Mouse (Mus musculus) adrenal gland, adult 2 months (tissue): ENCODE data around the gene Tspan12. TPM values are rescaled to one million over a fixed set of nuclear protein-coding genes. Genes with fewer than 3 reads are reported as not detected.
"Not testable (repeated sequence)": the region's sequence is repeated elsewhere in the genome, so short reads cannot be mapped to it uniquely, and the experiment has no call there.

Experiments
- DNase-seq: peaks from one replicate; pipeline ENCODE4 v3.0.0; 2021
- polyA plus RNA-seq: library from polyadenylated mRNA; depleted of rRNA; stranded (reverse); fragments of >200 nt; gene quantifications from 2 replicates; pipeline ENCODE4 v1.2.3, GENCODE M21; 2012
- total RNA-seq, 2 experiments: library from RNA; stranded (reverse); gene quantifications; 2 replicates each; pipeline ENCODE4 v1.2.3; 2021

The Tspan12 gene
- total and polyA plus RNA-seq, 3 experiments = 15.4 to 198 (median 114) TPM

- no peak for DNase-seq
These were observed 23.9 kb downstream of the Tspan12 start for GRCm38 (mm10) chr6:21828437-21828836.

GRCm38 (mm10) chr6:21828001-21828400 lies 24.3 kb downstream of the Tspan12 start:
- no peak for DNase-seq

- no peak for DNase-seq
These were observed 28.6 kb downstream of the Tspan12 start for GRCm38 (mm10) chr6:21823694-21824093.

- peak; percentile 52 for DNase-seq
These were observed 29.0 kb downstream of the Tspan12 start for GRCm38 (mm10) chr6:21823281-21823680.

GRCm38 (mm10) chr6:21822721-21823134 lies 29.6 kb downstream of the Tspan12 start:
- no peak for DNase-seq

- no peak for DNase-seq
These were observed 34.1 kb downstream of the Tspan12 start for GRCm38 (mm10) chr6:21818107-21818807.

- no peak for DNase-seq
These were observed 46.3 kb downstream of the Tspan12 start for GRCm38 (mm10) chr6:21806005-21806404.

- no peak for DNase-seq
These were observed 47.2 kb downstream of the Tspan12 start for GRCm38 (mm10) chr6:21805013-21805570.

GRCm38 (mm10) chr6:21803483-21804340 lies 48.6 kb downstream of the Tspan12 start:
- no peak for DNase-seq

GRCm38 (mm10) chr6:21798581-21798980 lies 53.7 kb downstream of the Tspan12 start:
- peak; percentile 70 for DNase-seq

- DNase-seq = no peak
These were observed 55.2 kb downstream of the Tspan12 start for GRCm38 (mm10) chr6:21797087-21797486.

- DNase-seq = no peak
These were observed 55.9 kb downstream of the Tspan12 start for GRCm38 (mm10) chr6:21796413-21796812.

GRCm38 (mm10) chr6:21795410-21795809 lies 56.9 kb downstream of the Tspan12 start:
- DNase-seq = no peak

- DNase-seq = peak; percentile 72
These were observed 57.3 kb downstream of the Tspan12 start for GRCm38 (mm10) chr6:21795072-21795407.

- no peak for DNase-seq
These were observed 57.8 kb downstream of the Tspan12 start for GRCm38 (mm10) chr6:21794337-21795071.

GRCm38 (mm10) chr6:21791307-21791706 lies 61.0 kb downstream of the Tspan12 start:
- peak; percentile 70 for DNase-seq

GRCm38 (mm10) chr6:21790550-21791086 lies 61.7 kb downstream of the Tspan12 start:
- no peak for DNase-seq

GRCm38 (mm10) chr6:21790036-21790435 lies 62.3 kb downstream of the Tspan12 start:
- no peak for DNase-seq

GRCm38 (mm10) chr6:21789582-21789981 lies 62.7 kb downstream of the Tspan12 start:
- DNase-seq = not testable (repeated sequence)

- DNase-seq = no peak
These were observed 64.6 kb downstream of the Tspan12 start for GRCm38 (mm10) chr6:21787757-21788156.

GRCm38 (mm10) chr6:21787274-21787673 lies 65.0 kb downstream of the Tspan12 start:
- DNase-seq = no peak
